Mouse (Mus musculus) neural tube, embryonic 11.5 days (tissue): ENCODE measurements around the gene Tbrg4. TPM values are rescaled to one million over a fixed set of nuclear protein-coding genes. Genes with fewer than 3 reads are reported as not detected.

ENCODE experiments used
- ATAC-seq: fragments of 200-750 bp; cut with Nextera tagmentation; 2 replicates; pipeline ENCODE4 v1.8.0; 2017; ENCODE audit warnings: moderate number of reproducible peaks, mild to moderate bottlenecking, moderate TSS enrichment, moderate library complexity; ENCODE audit not compliant: insufficient read depth, low FRiP score, low TSS enrichment
- DNase-seq: peaks from one replicate; pipeline ENCODE4 v3.0.0-alpha.2; 2015; ENCODE audit warnings: low spot score
- H3K27ac ChIP-seq: fragments of 300-500 bp; sonication (generic); 2 replicates; pipeline ENCODE4 v1.5.1; 2014; ENCODE audit warnings: low read depth, mild to moderate bottlenecking, low read length
- H3K27me3 ChIP-seq: fragments of 300-500 bp; sonication (generic); 2 replicates; pipeline ENCODE4 v1.6.1; 2014; ENCODE audit warnings: mild to moderate bottlenecking, low read length, mixed read lengths; ENCODE audit not compliant: control insufficient read depth, insufficient read depth
- H3K36me3 ChIP-seq: fragments of 300-500 bp; sonication (generic); 2 replicates; pipeline ENCODE4 v1.6.1; 2014; ENCODE audit warnings: mild to moderate bottlenecking, low read length, moderate library complexity, mixed read lengths; ENCODE audit not compliant: control insufficient read depth, insufficient read depth
- H3K4me1 ChIP-seq: fragments of 300-500 bp; sonication (generic); 2 replicates; pipeline ENCODE4 v1.6.1; 2014; ENCODE audit warnings: low read length, mixed read lengths; ENCODE audit not compliant: control insufficient read depth, insufficient read depth
- H3K4me2 ChIP-seq: fragments of 300-500 bp; sonication (generic); 2 replicates; pipeline ENCODE4 v1.6.1; 2014; ENCODE audit warnings: low read depth, mild to moderate bottlenecking, moderate library complexity
- H3K4me3 ChIP-seq: fragments of 300-500 bp; sonication (generic); 2 replicates; pipeline ENCODE4 v1.5.1; 2014; ENCODE audit warnings: low read depth, low read length
- H3K9ac ChIP-seq: fragments of 300-500 bp; sonication (generic); 2 replicates; pipeline ENCODE4 v1.6.1; 2014; ENCODE audit warnings: mild to moderate bottlenecking, low read length
- H3K9me3 ChIP-seq: fragments of 300-500 bp; sonication (generic); 2 replicates; pipeline ENCODE4 v1.6.1; 2016; ENCODE audit warnings: low read length; ENCODE audit not compliant: control insufficient read depth
- WGBS: fragments of 180-500 bp; shearing (Covaris S2); extraction: QIAGEN DNeasy Blood & Tissue Kit; methylation state at CpG from one replicate; pipeline ENCODE4 v1.1.7; 2014; 5-methylcytosine and 5-hydroxymethylcytosine counted together
- polyA plus RNA-seq: library from polyadenylated mRNA; unstranded; fragments of >200 nt; fragmentation: Nextera tagmentation; extraction: Ambion mirVana; gene quantifications from 2 replicates; pipeline ENCODE4 v1.2.1, GENCODE M21; 2014

The Tbrg4 gene
- polyA plus RNA-seq, 1 experiment from 2014 or later, result 43.4 TPM

DNA sequence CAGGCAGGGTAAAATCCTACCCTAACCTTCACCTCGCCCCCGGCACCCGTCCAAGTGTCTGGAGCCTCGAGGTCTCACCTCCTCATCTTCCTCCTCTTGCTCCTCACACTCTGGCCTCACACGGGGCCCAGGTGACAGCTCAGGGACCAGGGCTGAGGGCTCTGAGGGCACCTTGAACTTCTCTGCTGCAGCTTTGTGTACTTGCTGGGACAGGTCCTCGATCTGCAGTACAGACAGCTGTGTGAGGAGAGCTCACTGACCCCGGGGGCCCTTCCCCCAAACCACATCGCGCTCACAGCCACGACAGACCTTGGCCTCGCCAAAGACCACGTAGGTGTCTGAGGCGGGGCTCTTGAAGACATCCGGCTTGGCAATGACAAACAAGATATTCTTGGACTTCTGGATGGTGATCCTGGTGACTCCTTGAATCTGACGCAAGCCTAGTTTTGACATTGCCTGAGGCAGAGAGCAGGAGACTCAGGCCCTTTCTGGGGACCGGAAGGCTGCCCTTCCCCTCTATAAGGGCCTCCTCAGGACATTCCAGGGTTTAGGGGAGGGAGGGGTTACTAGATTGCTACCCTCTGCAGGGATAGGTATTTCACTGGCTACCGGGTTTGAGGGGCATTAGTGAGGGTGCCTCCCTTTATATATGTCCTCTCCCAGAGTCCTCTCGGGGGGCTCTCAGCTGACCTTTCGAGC, 27.5 kb downstream of the Tbrg4 start:
- Histone ChIP-seq H3K27me3 (no peaks in the 10 kb centered on the region), H3K9ac (peak overlapping the region; percentile 20), H3K4me2 (peak overlapping the region; percentile 32), H3K27ac (peak overlapping the region; percentile 47), H3K4me3 (no peak overlapping the region), H3K36me3 (peaks cover 20% of the 10 kb centered on the region), H3K9me3 (no peaks in the 10 kb centered on the region), H3K4me1 (peaks cover 12% of the 10 kb centered on the region; the same call in 1 of the 2 replicates)
- DNase-seq (no peak), ATAC-seq (0 out of 2 replicates have a peak, but pooled peaks have one; percentile 3)
- 56% methylated on average over 19 of the region's 19 CpGs for WGBS

DNA sequence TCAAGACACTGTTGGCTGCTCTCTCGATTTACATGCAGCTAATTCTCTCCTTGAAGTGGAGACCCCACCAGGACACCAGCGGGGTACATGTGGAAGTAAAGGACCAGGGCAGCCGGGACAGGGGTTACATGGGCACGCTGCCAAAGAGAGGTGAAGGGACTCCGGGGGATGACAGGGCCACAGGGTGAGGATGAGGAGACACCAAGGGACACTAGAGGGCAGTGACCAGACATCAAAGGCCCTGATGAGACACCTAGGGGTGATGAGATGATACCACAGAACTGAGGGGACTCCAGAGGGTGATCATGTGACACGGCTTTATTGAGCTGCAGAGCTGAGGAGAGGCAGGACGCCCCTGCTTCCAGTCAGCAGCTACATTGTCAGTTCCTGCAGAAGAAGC, 28.3 kb downstream of the Tbrg4 start:
- DNase-seq (no peak), ATAC-seq (no peak)
- no peak overlapping the region for H3K9ac ChIP-seq
- H3K4me1 ChIP-seq, result peaks cover 12% of the 10 kb centered on the region; the same call in 1 of the 2 replicates
- no peak overlapping the region for H3K27ac ChIP-seq
- H3K36me3 ChIP-seq, result peaks cover 20% of the 10 kb centered on the region
- H3K4me3 ChIP-seq, result no peak overlapping the region
- WGBS, result 72% methylated on average over 7 of the region's 7 CpGs
- no peaks in the 10 kb centered on the region for H3K9me3 ChIP-seq
- no peak overlapping the region for H3K4me2 ChIP-seq
- H3K27me3 ChIP-seq, result no peaks in the 10 kb centered on the region

DNA sequence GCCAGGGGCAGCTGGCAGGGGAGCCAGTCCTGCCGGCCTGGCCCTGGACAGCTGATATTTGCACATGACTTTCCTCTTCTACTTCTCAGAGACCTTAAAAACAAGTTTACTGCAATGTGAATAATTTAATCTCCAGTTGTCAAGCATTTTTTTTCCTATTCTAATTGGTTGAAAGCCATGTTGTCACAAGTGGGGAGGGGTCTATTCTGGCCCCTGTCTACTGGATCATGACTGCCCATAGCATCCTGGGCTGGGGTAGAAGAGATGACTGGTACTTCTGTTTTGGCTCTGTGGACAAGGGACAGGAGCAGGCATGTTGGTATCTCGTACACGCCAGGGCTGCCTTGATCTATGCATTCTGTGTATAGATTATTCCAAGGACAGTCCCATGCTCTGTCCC, 29.3 kb downstream of the Tbrg4 start:
- Histone ChIP-seq H3K9me3 (no peaks in the 10 kb centered on the region), H3K27me3 (no peaks in the 10 kb centered on the region), H3K36me3 (peaks cover 20% of the 10 kb centered on the region), H3K9ac (no peak overlapping the region), H3K27ac (no peak overlapping the region), H3K4me1 (peaks cover 12% of the 10 kb centered on the region; the same call in 1 of the 2 replicates), H3K4me2 (no peak overlapping the region), H3K4me3 (no peak overlapping the region)
- DNase-seq (no peak), ATAC-seq (no peak)
- 85% methylated on average over 3 of the region's 3 CpGs for WGBS

DNA sequence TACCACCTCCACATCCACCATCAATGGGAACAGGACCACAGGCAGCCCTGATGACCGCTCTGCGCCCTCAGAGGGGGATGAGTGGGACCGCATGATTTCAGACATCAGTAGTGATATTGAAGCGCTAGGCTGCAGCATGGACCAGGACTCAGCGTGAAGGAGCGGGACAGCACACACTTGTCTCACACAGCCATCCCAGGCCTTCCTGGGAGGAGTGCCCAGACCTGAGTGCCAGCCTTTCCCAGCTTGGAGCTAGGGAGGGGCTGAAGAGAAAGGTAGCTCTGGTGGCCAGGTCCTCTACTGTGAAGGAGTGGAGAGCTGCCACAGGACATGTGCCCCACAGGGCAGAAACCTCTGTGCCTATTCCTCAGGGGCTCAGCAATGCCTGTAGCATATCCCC, 29.7 kb downstream of the Tbrg4 start:
- no peak for DNase-seq
- Histone ChIP-seq H3K9me3 (no peaks in the 10 kb centered on the region), H3K27me3 (no peaks in the 10 kb centered on the region), H3K4me3 (no peak overlapping the region), H3K9ac (no peak overlapping the region), H3K27ac (0 out of 2 replicates have a peak overlapping the region, but pooled peaks have one; percentile 14), H3K36me3 (peaks cover 21% of the 10 kb centered on the region), H3K4me2 (no peak overlapping the region), H3K4me1 (peaks cover 12% of the 10 kb centered on the region; the same call in 1 of the 2 replicates)
- WGBS, result 95% methylated on average over 6 of the region's 6 CpGs
- no peak for ATAC-seq

DNA sequence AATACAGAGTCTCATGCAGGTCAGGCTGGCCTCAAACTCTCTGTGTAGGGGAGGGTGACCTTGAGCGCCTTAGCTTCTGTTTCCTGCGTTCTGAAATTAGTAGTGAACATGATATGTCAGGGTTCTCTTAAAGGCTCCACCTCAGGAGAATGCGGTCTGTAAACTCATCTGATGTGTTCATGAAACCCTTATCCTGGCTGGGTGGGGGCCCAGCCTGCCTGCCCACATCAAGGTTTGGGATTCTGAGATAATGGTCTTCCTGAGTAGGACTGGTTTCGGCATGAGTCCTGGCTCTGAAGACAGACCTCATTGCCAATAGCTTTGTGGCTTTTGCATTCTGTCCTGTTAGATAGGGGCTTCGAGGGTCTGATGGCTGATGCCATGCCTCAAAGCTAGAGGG, 30.5 kb downstream of the Tbrg4 start:
- no peak overlapping the region for H3K9ac ChIP-seq
- H3K27me3 ChIP-seq, result no peaks in the 10 kb centered on the region
- peaks cover 12% of the 10 kb centered on the region; the same call in 1 of the 2 replicates for H3K4me1 ChIP-seq
- no peak overlapping the region for H3K27ac ChIP-seq
- no peak overlapping the region for H3K4me2 ChIP-seq
- H3K36me3 ChIP-seq, result peaks cover 25% of the 10 kb centered on the region
- H3K9me3 ChIP-seq, result no peaks in the 10 kb centered on the region
- WGBS, result 92% methylated on average over 5 of the region's 5 CpGs
- DNase-seq (no peak), ATAC-seq (no peak)
- H3K4me3 ChIP-seq, result no peak overlapping the region

DNA sequence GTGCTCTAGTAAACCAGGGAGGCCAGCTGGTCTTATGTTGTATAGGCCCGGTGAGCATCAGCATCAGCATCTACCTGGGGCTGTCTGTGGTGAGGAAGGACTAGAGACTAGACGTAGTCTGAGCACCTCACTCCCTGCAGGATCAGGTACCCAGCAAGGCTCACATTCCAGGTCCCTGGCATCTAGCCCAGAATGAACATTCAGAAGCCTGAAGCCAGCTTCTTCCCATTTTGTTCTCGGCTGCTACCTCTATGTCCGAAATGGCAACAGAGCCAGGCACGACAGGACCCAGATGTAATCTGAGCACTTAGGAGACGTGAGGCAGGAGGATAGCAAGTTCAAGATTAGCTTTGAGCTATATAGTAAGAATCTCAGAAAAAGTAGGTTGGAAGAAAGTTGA, 31.0 kb downstream of the Tbrg4 start:
- no peaks in the 10 kb centered on the region for H3K27me3 ChIP-seq
- 89% methylated on average over 6 of the region's 6 CpGs for WGBS
- no peak overlapping the region for H3K27ac ChIP-seq
- H3K9me3 ChIP-seq, result no peaks in the 10 kb centered on the region
- ATAC-seq (no peak), DNase-seq (no peak)
- H3K4me2 ChIP-seq, result no peak overlapping the region
- H3K36me3 ChIP-seq, result peaks cover 25% of the 10 kb centered on the region
- H3K4me1 ChIP-seq, result peaks cover 12% of the 10 kb centered on the region; the same call in 1 of the 2 replicates
- H3K4me3 ChIP-seq, result no peak overlapping the region
- no peak overlapping the region for H3K9ac ChIP-seq

DNA sequence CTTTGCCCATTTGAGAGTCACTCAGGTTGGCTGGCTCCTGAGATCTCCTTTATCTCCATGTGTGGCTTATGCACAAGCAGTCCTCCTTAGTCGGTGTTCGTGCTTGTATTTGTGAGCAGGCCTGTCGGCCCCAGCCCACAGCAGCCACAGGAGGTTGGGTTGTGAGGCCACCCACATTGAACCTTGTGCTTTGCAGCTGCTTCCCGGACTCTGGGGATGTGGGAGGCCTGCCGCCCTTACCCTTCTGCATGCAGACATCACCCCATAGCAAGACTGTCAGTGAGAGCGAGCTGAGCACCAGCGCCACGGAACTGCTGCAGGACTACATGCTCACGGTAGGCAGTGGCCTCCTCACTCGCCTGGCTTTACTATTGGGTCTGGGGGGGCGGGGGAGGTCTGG, 32.5 kb downstream of the Tbrg4 start:
- Histone ChIP-seq H3K9me3 (no peaks in the 10 kb centered on the region), H3K4me2 (no peak overlapping the region), H3K36me3 (peaks cover 25% of the 10 kb centered on the region), H3K27me3 (no peaks in the 10 kb centered on the region), H3K4me1 (peaks cover 2% of the 10 kb centered on the region; the same call in 1 of the 2 replicates), H3K9ac (no peak overlapping the region), H3K4me3 (no peak overlapping the region), H3K27ac (no peak overlapping the region)
- 79% methylated on average over 11 of the region's 11 CpGs for WGBS
- no peak for ATAC-seq
- no peak for DNase-seq

DNA sequence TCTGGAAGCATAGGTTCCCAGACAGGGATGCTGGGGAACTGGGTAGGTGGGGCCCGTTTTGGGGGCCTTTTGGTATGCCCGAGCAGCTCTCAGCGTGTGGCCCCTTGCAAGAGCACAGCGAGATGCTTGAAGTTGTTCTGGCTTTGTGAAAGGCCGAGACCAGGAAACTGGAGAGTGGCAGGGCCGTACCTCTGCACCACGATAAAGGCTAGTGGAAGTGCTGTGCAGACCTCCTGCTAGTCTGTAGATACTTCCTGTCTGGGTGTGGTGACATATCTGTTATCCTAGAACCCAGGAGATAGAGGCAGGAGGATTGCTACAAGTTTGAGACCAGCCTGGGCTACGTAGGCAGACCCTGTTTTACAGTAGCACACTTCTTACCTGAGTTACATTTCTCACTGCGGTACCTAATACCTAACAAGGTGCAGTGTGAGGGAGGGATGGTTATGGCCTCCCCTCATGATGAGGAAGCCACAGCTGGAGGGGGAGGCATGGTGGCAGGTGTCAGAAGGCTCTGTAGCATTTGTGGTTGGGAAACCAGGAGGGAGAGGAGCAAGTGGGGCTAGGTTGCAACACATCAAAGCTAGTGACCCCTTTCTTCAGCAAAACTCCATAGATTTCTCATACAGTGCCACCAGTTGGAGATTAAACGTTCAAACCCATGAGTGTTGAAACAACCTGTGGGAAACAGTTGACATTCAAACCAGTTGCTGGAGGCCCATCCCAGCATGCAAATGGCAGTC, 34.8 kb downstream of the Tbrg4 start:
- no peaks in the 10 kb centered on the region for H3K9me3 ChIP-seq
- no peak overlapping the region for H3K9ac ChIP-seq
- H3K4me3 ChIP-seq, result no peak overlapping the region
- H3K36me3 ChIP-seq, result peaks cover 18% of the 10 kb centered on the region
- H3K27ac ChIP-seq, result no peak overlapping the region
- WGBS, result 84% methylated on average over 10 of the region's 10 CpGs
- H3K4me1 ChIP-seq, result no peaks in the 10 kb centered on the region
- H3K4me2 ChIP-seq, result no peak overlapping the region
- DNase-seq (no peak), ATAC-seq (no peak)
- no peaks in the 10 kb centered on the region for H3K27me3 ChIP-seq

DNA sequence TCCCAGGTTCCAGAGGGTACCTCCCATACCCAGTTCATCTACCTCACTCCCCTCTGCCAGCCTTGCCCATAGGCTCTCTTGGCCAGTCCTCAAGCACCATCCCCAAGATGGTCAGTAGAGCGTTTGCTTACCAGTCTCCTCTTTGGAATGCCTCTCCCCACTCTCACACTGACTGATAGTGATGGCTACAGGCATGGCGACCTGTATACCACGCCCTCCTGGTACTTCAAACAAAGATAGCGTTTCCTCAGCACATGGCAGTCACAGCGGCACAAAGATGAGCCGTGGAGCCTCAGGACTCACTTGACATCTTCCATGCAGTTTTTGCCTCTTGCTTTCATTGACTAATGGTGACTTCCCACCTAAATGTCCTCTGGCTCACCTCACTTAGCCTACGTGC, 36.0 kb downstream of the Tbrg4 start:
- Histone ChIP-seq H3K4me1 (no peaks in the 10 kb centered on the region), H3K4me2 (no peak overlapping the region), H3K4me3 (no peak overlapping the region), H3K9me3 (no peaks in the 10 kb centered on the region), H3K36me3 (peaks cover 20% of the 10 kb centered on the region), H3K9ac (no peak overlapping the region), H3K27me3 (no peaks in the 10 kb centered on the region), H3K27ac (no peak overlapping the region)
- no peak for ATAC-seq
- WGBS, result 88% methylated on average over 7 of the region's 7 CpGs
- no peak for DNase-seq
